ENCODE assay signal across 9 mouse cellular contexts in the genomic region with DNA sequence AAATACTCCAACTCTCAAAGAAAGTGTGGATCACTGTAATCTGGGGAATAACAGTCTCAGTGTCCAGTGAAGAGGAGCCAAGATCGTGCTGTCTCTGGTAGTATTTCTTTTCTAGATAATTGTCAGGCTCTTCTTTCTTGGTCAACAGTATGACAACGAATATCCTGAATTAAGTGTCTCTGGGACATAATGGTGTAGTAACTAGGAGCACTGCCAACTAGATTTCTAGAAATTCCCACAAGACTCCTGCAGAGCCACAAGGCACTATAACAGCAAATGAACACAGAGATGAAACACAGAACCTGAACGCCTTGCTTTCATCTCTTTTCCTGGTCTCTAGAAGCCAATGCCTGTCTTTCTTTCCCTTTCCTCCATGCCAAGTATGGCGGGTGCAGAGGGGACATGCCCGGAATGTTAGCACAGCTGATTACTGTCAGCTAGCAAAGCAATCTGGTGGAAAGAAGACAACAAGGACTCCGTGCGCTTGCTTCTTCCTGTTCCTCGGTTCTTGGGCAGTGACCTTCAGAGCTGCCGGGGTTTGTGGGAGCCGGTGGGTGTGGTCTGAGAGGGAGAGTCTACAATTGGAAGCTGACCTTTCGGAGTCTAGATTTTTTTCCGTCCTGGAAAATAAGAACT.
A peak's percentile ranks its signal among the peaks of the same experiment; 100 is the strongest.
DNase-seq lines count a peak whose midpoint lies in the region; ATAC-seq and TF ChIP-seq lines count a peak whose summit lies in the region.
"Had no signal": no experiment of that assay in that cellular context is flagged by ENCODE, and none has a peak within 500 bp of the region (broad histone marks: within the 10 kb centered on the region; RNA-seq: fewer than 3 reads in every experiment).

No protein-coding gene starts in this region.

- 68% methylated on average over 12 of the region's 12 CpGs for WGBS in midbrain, postnatal 0 days
- WGBS in midbrain, embryonic 16.5 days = 68% methylated on average over 12 of the region's 12 CpGs
- 58% methylated on average over 12 of the region's 12 CpGs for WGBS in heart, embryonic 11.5 days (ENCODE audit: insufficient replicate concordance)
- 47% methylated on average over 12 of the region's 12 CpGs for WGBS in lung, embryonic 14.5 days

- no peak for ATAC-seq in midbrain, postnatal 0 days (ENCODE audit: low FRiP score)
- ATAC-seq in midbrain, embryonic 16.5 days = no peak
- no peak for ATAC-seq in heart, embryonic 11.5 days (replicated peaks; ENCODE audit: insufficient number of reproducible peaks, low FRiP score, low TSS enrichment)
- no peak; the same call in 1 of the 2 replicates for ATAC-seq in lung, embryonic 14.5 days (ENCODE audit: insufficient read depth)
- ATAC-seq in activated CD4-positive, CD25-positive, alpha-beta regulatory T cell, adult 4 months = no peak

- H3K4me1 ChIP-seq in midbrain, postnatal 0 days (ENCODE audit: insufficient read depth, low read length) = 0 out of 2 replicates have a peak, but pooled peaks cover 3% of the 10 kb centered on the region
- H3K4me1 ChIP-seq in midbrain, embryonic 16.5 days (ENCODE audit: control insufficient read depth, insufficient read depth, low read length) = 0 out of 2 replicates have a peak, but pooled peaks cover 7% of the 10 kb centered on the region
- H3K4me1 ChIP-seq in heart, embryonic 11.5 days (ENCODE audit: control insufficient read depth, insufficient read depth, low read length) = no peaks in the 10 kb centered on the region
- peaks cover 24% of the 10 kb centered on the region; the same call in 1 of the 2 replicates for H3K4me1 ChIP-seq in lung, embryonic 14.5 days (ENCODE audit: insufficient read depth)

- DNase-seq in midbrain, postnatal 0 days (ENCODE audit: low spot score) = peak; percentile 20
- DNase-seq in embryo, embryonic 9.5 days (ENCODE audit: extremely low spot score) = peak; percentile 5
- DNase-seq in kidney, adult 9 months = peak; percentile 73
- peak; percentile 71 for DNase-seq in lung, embryonic 14.5 days
- peak; percentile 64 for DNase-seq in testis, postnatal 14 days (ENCODE audit: low spot score)

- no peak for TF ChIP-seq CTCF in midbrain, postnatal 0 days (IDR thresholded peaks at IDR 0.05)
- no peak for TF ChIP-seq CTCF in lung, embryonic 14.5 days (IDR thresholded peaks at IDR 0.05; ENCODE audit: low read depth)

- H3K9ac ChIP-seq in midbrain, postnatal 0 days (replicated peaks; ENCODE audit: low read length, poor library complexity, severe bottlenecking) = no peak overlapping the region
- H3K9ac ChIP-seq in midbrain, embryonic 16.5 days (ENCODE audit: low read depth, low read length) = no peak overlapping the region
- H3K9ac ChIP-seq in heart, embryonic 11.5 days (ENCODE audit: low read depth, low read length) = no peak overlapping the region
- H3K9ac ChIP-seq in lung, embryonic 14.5 days = no peak overlapping the region

- H3K36me3 ChIP-seq in midbrain, postnatal 0 days (ENCODE audit: insufficient read depth, low read length) = no peaks in the 10 kb centered on the region
- no peaks in the 10 kb centered on the region for H3K36me3 ChIP-seq in midbrain, embryonic 16.5 days (ENCODE audit: control insufficient read depth, insufficient read depth, low read length)
- H3K36me3 ChIP-seq in heart, embryonic 11.5 days (ENCODE audit: control insufficient read depth, insufficient read depth, low read length) = no peaks in the 10 kb centered on the region
- H3K36me3 ChIP-seq in lung, embryonic 14.5 days (ENCODE audit: insufficient read depth) = no peaks in the 10 kb centered on the region

- no peak overlapping the region for H3K4me3 ChIP-seq in midbrain, postnatal 0 days (ENCODE audit: low read depth, low read length)
- H3K4me3 ChIP-seq in midbrain, embryonic 16.5 days (ENCODE audit: low read depth, low read length) = no peak overlapping the region
- no peak overlapping the region for H3K4me3 ChIP-seq in heart, embryonic 11.5 days (ENCODE audit: low read depth, low read length)
- H3K4me3 ChIP-seq in lung, embryonic 14.5 days (ENCODE audit: low read depth, low read length) = no peak overlapping the region

- H3K4me2 ChIP-seq in midbrain, postnatal 0 days (ENCODE audit: low read depth, low read length, poor library complexity, severe bottlenecking) = no peak overlapping the region
- H3K4me2 ChIP-seq in midbrain, embryonic 16.5 days (ENCODE audit: low read length) = no peak overlapping the region; the same call in 1 of the 2 replicates
- H3K4me2 ChIP-seq in heart, embryonic 11.5 days = peak overlapping the region; percentile 17; the same call in 1 of the 2 replicates
- no peak overlapping the region; the same call in 1 of the 2 replicates for H3K4me2 ChIP-seq in lung, embryonic 14.5 days

- H3K27ac ChIP-seq in midbrain, postnatal 0 days (ENCODE audit: low read depth, low read length) = no peak overlapping the region
- H3K27ac ChIP-seq in midbrain, embryonic 16.5 days (ENCODE audit: low read length) = no peak overlapping the region
- H3K27ac ChIP-seq in heart, embryonic 11.5 days (ENCODE audit: low read depth, low read length) = peak overlapping the region; percentile 51
- H3K27ac ChIP-seq in lung, embryonic 14.5 days (ENCODE audit: low read depth) = peak overlapping the region; percentile 43; the same call in 1 of the 2 replicates
- H3K27ac ChIP-seq: macrophage had no signal

- H3K27me3 ChIP-seq in midbrain, postnatal 0 days (ENCODE audit: insufficient read depth, low read length) = no peaks in the 10 kb centered on the region
- no peaks in the 10 kb centered on the region for H3K27me3 ChIP-seq in midbrain, embryonic 16.5 days (ENCODE audit: control insufficient read depth, insufficient read depth, low read depth, low read length)
- H3K27me3 ChIP-seq in heart, embryonic 11.5 days (ENCODE audit: control insufficient read depth, insufficient read depth, low read length) = no peaks in the 10 kb centered on the region
- no peaks in the 10 kb centered on the region for H3K27me3 ChIP-seq in lung, embryonic 14.5 days (ENCODE audit: insufficient read depth, low read length)

- no peaks in the 10 kb centered on the region for H3K9me3 ChIP-seq in midbrain, postnatal 0 days (ENCODE audit: low read length)
- H3K9me3 ChIP-seq in midbrain, embryonic 16.5 days (replicated peaks; ENCODE audit: control insufficient read depth, low read length, poor library complexity, severe bottlenecking) = no peaks in the 10 kb centered on the region
- H3K9me3 ChIP-seq in heart, embryonic 11.5 days (replicated peaks; ENCODE audit: control insufficient read depth, low read length) = no peaks in the 10 kb centered on the region
- no peaks in the 10 kb centered on the region for H3K9me3 ChIP-seq in lung, embryonic 14.5 days (ENCODE audit: low read depth, low read length)

Comparison
In these comparisons a context has a peak if more than half of its experiments do, and no peak if none do; other contexts are left out.
1. DNase-seq: peak in every context shown above with its lines; median percentile 73 in kidney, adult 9 months; 71 in lung, embryonic 14.5 days; 64 in testis, postnatal 14 days; 20 in midbrain, postnatal 0 days; 5 in embryo, embryonic 9.5 days.
2. H3K27ac ChIP-seq: peak in heart, embryonic 11.5 days (single experiment) and lung, embryonic 14.5 days (single experiment); none in midbrain, postnatal 0 days (single experiment) and midbrain, embryonic 16.5 days (single experiment).